Mouse (Mus musculus) kidney, postnatal 0 days (tissue): Measurements from ENCODE around the gene Phip. TPM values are rescaled to one million over a fixed set of nuclear protein-coding genes. Genes with fewer than 3 reads are reported as not detected.
A peak's percentile ranks its signal among the peaks of the same experiment; 100 is the strongest.

Experiments
- ATAC-seq: fragments of 200-750 bp; cut with Nextera tagmentation; replicated peaks from 2 replicates; pipeline ENCODE4 v1.8.0; 2017; ENCODE audit warnings: low read depth, moderate number of reproducible peaks, moderate TSS enrichment, moderate library complexity; ENCODE audit not compliant: low FRiP score
- DNase-seq: peaks from one replicate; pipeline ENCODE4 v3.0.0-alpha.2; 2016; ENCODE audit warnings: low spot score
- H3K27ac ChIP-seq: fragments of 300-500 bp; sonication (generic); 2 replicates; pipeline ENCODE4 v1.5.1; 2014; ENCODE audit warnings: mild to moderate bottlenecking
- H3K27me3 ChIP-seq: fragments of 300-500 bp; sonication (generic); 2 replicates; pipeline ENCODE4 v1.6.1; 2014; ENCODE audit warnings: low read length, mixed read lengths; ENCODE audit not compliant: insufficient read depth
- H3K36me3 ChIP-seq: fragments of 300-500 bp; sonication (generic); 2 replicates; pipeline ENCODE4 v1.6.1; 2014; ENCODE audit warnings: low read length, mixed read lengths; ENCODE audit not compliant: insufficient read depth
- H3K4me1 ChIP-seq: fragments of 300-500 bp; sonication (generic); replicated peaks from 2 replicates; pipeline ENCODE4 v1.6.1; 2014; ENCODE audit warnings: antibody characterized with exemption, low read length, mixed read lengths; ENCODE audit not compliant: insufficient read depth
- H3K4me2 ChIP-seq: fragments of 300-500 bp; sonication (generic); 2 replicates; pipeline ENCODE4 v1.6.1; 2014; ENCODE audit warnings: mild to moderate bottlenecking, low read length, moderate library complexity, mixed read lengths
- H3K4me3 ChIP-seq: fragments of 300-500 bp; sonication (generic); replicated peaks from 2 replicates; pipeline ENCODE4 v1.5.1; 2014; ENCODE audit warnings: low read depth, low read length
- H3K9ac ChIP-seq: fragments of 300-500 bp; sonication (generic); 2 replicates; pipeline ENCODE4 v1.6.1; 2014; ENCODE audit warnings: low read depth, low read length
- H3K9me3 ChIP-seq: fragments of 300-500 bp; sonication (generic); replicated peaks from 2 replicates; pipeline ENCODE4 v1.6.1; 2016; ENCODE audit warnings: low read length, inconsistent platforms, mixed read lengths
- CTCF ChIP-seq: IDR thresholded peaks from 2 replicates; pipeline ENCODE4 v1.5.1; 2016; ENCODE audit warnings: antibody characterized with exemption, low read depth, mild to moderate bottlenecking, moderate library complexity
- WGBS: fragments of 180-500 bp; shearing (Covaris S2); extraction: QIAGEN DNeasy Blood & Tissue Kit; methylation state at CpG from one replicate; pipeline ENCODE4 v1.1.7; 2014; 5-methylcytosine and 5-hydroxymethylcytosine counted together
- polyA plus RNA-seq: library from polyadenylated mRNA; unstranded; fragments of >200 nt; fragmentation: Nextera tagmentation; extraction: Ambion mirVana; gene quantifications from 2 replicates; pipeline ENCODE4 v1.2.1, GENCODE M21; 2015

Phip gene
- polyA plus RNA-seq, 1 experiment from 2014 or later, result 49.6 TPM

- H3K4me2 ChIP-seq, result peak overlapping the region; percentile 69
- H3K4me3 ChIP-seq, result 0 out of 2 replicates have a peak overlapping the region, but pooled peaks have one; percentile 95
- H3K36me3 ChIP-seq, result no peaks in the 10 kb centered on the region
- 0 out of 2 replicates have a peak, but pooled peaks cover 3% of the 10 kb centered on the region for H3K4me1 ChIP-seq
- ATAC-seq (no peak), DNase-seq (peak; percentile 67)
- no peaks in the 10 kb centered on the region for H3K9me3 ChIP-seq
- TF ChIP-seq CTCF, result no peak
- H3K27ac ChIP-seq, result no peak overlapping the region
- H3K27me3 ChIP-seq, result no peaks in the 10 kb centered on the region
- H3K9ac ChIP-seq, result no peak overlapping the region
- 17% methylated on average over 5 of the region's 5 CpGs for WGBS
Measured at GRCm38 (mm10) chr9:82976936-82977335, 1.6 kb upstream of the Phip start.

GRCm38 (mm10) chr9:82976219-82976618, 903 bp upstream of the Phip start:
- DNase-seq, result no peak
- H3K27ac ChIP-seq, result peak overlapping the region; percentile 100

GRCm38 (mm10) chr9:82974962-82975341, 364 bp downstream of the Phip start:
- DNase-seq (no peak), ATAC-seq (peak; percentile 55)
- no peaks in the 10 kb centered on the region for H3K9me3 ChIP-seq
- no peaks in the 10 kb centered on the region for H3K36me3 ChIP-seq
- TF ChIP-seq CTCF, result no peak
- H3K4me1 ChIP-seq, result peaks cover 5% of the 10 kb centered on the region; the same call in 1 of the 2 replicates
- peak overlapping the region; percentile 69 for H3K4me2 ChIP-seq
- no peaks in the 10 kb centered on the region for H3K27me3 ChIP-seq
- H3K27ac ChIP-seq, result peak overlapping the region; percentile 100
- peak overlapping the region; percentile 95 for H3K4me3 ChIP-seq
- peak overlapping the region; percentile 88 for H3K9ac ChIP-seq
- WGBS, result under 1% methylated on average over 18 of the region's 61 CpGs

More at GRCm38 (mm10) chr9:82976219-82976618, 903 bp upstream of the Phip start:
- Histone ChIP-seq H3K4me3 (peak overlapping the region; percentile 95), H3K9me3 (no peaks in the 10 kb centered on the region), H3K4me1 (0 out of 2 replicates have a peak, but pooled peaks cover 5% of the 10 kb centered on the region), H3K9ac (peak overlapping the region; percentile 88; the same call in 1 of the 2 replicates), H3K27me3 (no peaks in the 10 kb centered on the region), H3K36me3 (no peaks in the 10 kb centered on the region), H3K4me2 (peak overlapping the region; percentile 69)
- no peak for TF ChIP-seq CTCF
- no peak for ATAC-seq
- WGBS, result under 1% methylated on average over 9 of the region's 9 CpGs

GRCm38 (mm10) chr9:82974187-82974861, 992 bp downstream of the Phip start:
- TF ChIP-seq CTCF, result no peak
- Histone ChIP-seq H3K27me3 (no peaks in the 10 kb centered on the region), H3K4me2 (peak overlapping the region; percentile 69), H3K36me3 (no peaks in the 10 kb centered on the region), H3K9ac (peak overlapping the region; percentile 88), H3K4me1 (peaks cover 5% of the 10 kb centered on the region; the same call in 1 of the 2 replicates), H3K9me3 (no peaks in the 10 kb centered on the region), H3K4me3 (peak overlapping the region; percentile 95), H3K27ac (peak overlapping the region; percentile 100)
- DNase-seq (peak; percentile 95), ATAC-seq (peak; percentile 88)
- under 1% methylated on average over 62 of the region's 75 CpGs for WGBS

- ATAC-seq (no peak), DNase-seq (peak; percentile 56)
- Histone ChIP-seq H3K4me1 (peaks cover 5% of the 10 kb centered on the region; the same call in 1 of the 2 replicates), H3K9me3 (no peaks in the 10 kb centered on the region), H3K36me3 (no peaks in the 10 kb centered on the region), H3K9ac (peak overlapping the region; percentile 46; the same call in 1 of the 2 replicates), H3K27ac (peak overlapping the region; percentile 100), H3K27me3 (no peaks in the 10 kb centered on the region), H3K4me3 (peak overlapping the region; percentile 95), H3K4me2 (peak overlapping the region; percentile 69)
- no peak for TF ChIP-seq CTCF
- WGBS, result 12% methylated on average over 8 of the region's 8 CpGs
Measured at GRCm38 (mm10) chr9:82973321-82973892, 1.9 kb downstream of the Phip start.

GRCm38 (mm10) chr9:82971433-82971832, 3.9 kb downstream of the Phip start:
- Histone ChIP-seq H3K4me1 (peaks cover 3% of the 10 kb centered on the region; the same call in 1 of the 2 replicates), H3K27me3 (no peaks in the 10 kb centered on the region), H3K9me3 (no peaks in the 10 kb centered on the region), H3K36me3 (no peaks in the 10 kb centered on the region), H3K4me2 (no peak overlapping the region), H3K9ac (no peak overlapping the region), H3K27ac (no peak overlapping the region), H3K4me3 (no peak overlapping the region)
- WGBS, result 22% methylated on average over 1 of the region's 1 CpGs
- DNase-seq (peak; percentile 60), ATAC-seq (no peak)
- no peak for TF ChIP-seq CTCF
